In the genomic region with DNA sequence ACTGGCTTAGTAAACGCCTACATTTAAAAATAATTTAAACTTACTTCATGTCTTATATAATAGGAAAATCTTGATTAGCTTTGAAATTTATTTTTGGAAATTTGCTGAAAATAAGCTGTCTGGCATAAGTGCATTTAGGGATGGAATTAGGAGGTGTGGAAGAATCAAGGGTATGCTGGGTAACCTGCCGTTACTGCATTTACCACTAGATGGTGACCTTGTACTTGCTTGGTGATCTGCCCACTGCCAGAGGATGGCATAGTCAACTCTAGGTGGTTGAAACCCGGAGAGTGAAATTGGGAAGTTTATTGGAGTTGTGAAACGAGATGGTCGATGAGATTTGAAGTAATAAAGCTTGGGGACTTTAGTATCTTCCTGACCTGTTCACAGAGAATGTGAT, we compare ENCODE assay signal across 7 mouse cellular contexts.
DNase-seq lines count a peak whose midpoint lies in the region.

No protein-coding gene starts in this region.

- DNase-seq in urinary bladder, postnatal 25 days (ENCODE audit: low spot score), result peak; percentile 15
- no peak for DNase-seq in urinary bladder, postnatal 4 days (ENCODE audit: low spot score in 2 of 2)
- peak; percentile 19 for DNase-seq in cerebellum, adult 11-12 months
- peak; percentile 48 for DNase-seq in forelimb bud, embryonic 11.5 days (ENCODE audit: low read depth, low spot score)
- DNase-seq in kidney, postnatal 10 days, result peak; percentile 55
- peak; percentile 23 for DNase-seq in lung, postnatal 14 days
- DNase-seq in right cerebral cortex, postnatal 36 days (ENCODE audit: low spot score in 2 of 2), result peak; percentile 40 to 80

Comparison
In these comparisons a context has a peak if more than half of its experiments do, and no peak if none do; other contexts are left out.
1. DNase-seq: peak in urinary bladder, postnatal 25 days (single experiment), cerebellum, adult 11-12 months (single experiment), forelimb bud, embryonic 11.5 days (single experiment), kidney, postnatal 10 days (single experiment), lung, postnatal 14 days (single experiment) and right cerebral cortex, postnatal 36 days (2 of 2); none in urinary bladder, postnatal 4 days (0 of 2).